Mouse (Mus musculus) left cerebral cortex, postnatal 36 days (tissue): ENCODE results near the gene Sebox. TPM values are rescaled to one million over a fixed set of nuclear protein-coding genes. Genes with fewer than 3 reads are reported as not detected.

ENCODE experiments used
- DNase-seq, 2 experiments: peaks; one replicate each; pipeline ENCODE4 v3.0.0; 2021 to 2022; ENCODE audit warnings: low spot score in 2 of 2, mixed read lengths in 1 of 2
- intact Hi-C: fragments of 180-260 bp; cut with DNase I; formaldehyde crosslinking; loops from one replicate; pipeline ENCODE4 v1.15.1; 2025
- total RNA-seq, 2 experiments: library from RNA; stranded (reverse); gene quantifications; 2 replicates each; pipeline ENCODE4 v1.2.3; 2021

Gene Sebox
- total RNA-seq, 2 experiments from 2014 or later = 0.50 to 2.1 TPM

DNA sequence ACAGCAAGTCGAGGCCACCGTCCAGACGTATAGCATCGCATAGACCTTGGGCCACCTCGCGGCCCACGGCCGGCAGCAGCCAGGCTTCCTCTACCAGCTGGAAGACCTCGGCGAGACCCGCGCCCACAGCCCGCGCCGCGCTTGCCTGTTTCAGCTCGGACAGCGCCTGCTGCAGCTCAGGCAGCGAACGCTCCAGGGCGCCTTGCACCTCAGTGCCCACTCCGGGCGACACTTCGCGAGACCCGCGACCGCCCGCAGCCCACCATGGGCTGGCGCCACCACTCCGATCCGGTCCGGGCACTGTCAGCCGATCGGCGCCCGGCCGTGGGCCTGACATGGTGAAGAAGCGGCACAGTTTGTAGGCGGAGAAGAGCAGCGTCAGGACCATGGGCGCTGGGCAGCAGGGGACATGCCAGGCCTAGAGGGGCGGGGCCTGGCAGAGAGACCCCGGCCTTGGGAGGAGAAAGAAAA is 6.1 kb upstream of the Sebox start:
- intact Hi-C loops = no loop called here
- DNase-seq = peak; percentile 67 to 70

DNA sequence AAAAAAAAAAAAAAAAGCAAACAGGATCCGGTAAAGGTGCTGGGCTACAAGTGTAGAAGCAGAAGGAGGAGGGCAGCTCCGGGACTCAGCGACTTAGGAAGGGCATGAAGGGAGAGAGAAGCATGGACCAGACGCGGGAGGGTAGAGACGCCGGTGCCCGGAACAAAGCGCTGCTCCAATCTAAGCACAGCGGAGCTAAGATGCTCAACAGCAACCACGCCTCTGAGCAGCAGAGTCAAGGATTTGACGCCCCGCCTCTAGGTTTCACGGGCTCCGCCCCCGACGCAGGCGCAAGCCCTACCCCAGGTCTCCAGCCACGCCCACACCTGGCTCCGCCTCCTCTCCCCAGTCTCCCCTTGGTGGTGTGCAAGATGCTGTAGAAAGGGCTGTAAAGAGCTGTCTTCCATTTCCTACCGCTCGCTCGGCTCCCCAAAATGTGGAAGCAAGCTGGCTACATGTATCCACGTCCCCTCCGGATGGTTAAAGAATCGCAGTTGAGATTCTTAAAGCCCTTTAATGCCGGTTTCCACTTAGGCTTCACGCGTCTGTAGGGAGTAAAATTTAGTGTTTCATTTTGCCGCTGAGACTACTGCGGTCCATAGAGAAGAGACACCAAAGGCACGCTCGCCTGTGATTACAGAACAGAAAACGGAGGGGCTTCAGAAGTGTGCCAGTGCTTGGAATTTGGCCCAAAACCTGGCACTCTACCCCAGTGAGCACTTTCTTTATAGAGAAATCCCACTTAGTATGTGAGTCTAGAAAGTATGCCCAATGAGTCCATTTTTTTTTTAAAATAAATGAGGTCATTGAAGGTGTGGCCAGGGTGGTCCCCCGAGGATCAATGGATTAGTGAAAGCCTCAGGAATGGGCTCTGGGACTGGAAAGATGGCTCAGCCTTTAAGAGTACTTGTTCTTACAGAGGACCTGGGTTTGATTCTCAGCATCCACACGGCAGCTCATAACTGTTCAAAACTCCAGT is 5.4 kb upstream of the Sebox start, which contains the start of gene Sarm1:
Sarm1 (minus strand) TSS at position 211 of the 979 bp plus-strand sequence.
- DNase-seq = peak; percentile 92 to 94
- intact Hi-C loops = no loop called here

DNA sequence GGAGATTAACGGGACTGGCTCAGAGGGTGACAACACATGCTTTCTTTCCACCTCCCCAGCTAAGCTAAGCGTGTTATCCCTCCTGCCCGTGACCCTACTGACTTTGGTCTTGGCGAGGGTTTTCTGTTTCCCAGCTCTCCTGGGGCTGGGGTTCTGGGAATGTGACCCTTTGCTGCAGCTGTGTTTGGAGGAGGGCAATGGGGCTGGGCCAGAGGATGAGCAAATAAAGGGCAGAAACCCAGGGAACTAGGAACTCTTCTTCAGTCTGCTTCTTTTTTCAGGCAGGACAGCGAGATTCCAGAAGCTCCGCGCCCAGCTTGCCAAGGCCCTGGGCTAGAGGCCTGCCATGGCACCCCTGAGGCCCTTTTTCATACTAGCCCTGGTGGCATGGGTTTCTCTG is 4.2 kb upstream of the Sebox start, which contains the start of gene Vtn:
Vtn (plus strand) TSS at position 88 of the 400 bp plus-strand sequence.
- no peak for DNase-seq
- intact Hi-C loops = no loop called here

DNA sequence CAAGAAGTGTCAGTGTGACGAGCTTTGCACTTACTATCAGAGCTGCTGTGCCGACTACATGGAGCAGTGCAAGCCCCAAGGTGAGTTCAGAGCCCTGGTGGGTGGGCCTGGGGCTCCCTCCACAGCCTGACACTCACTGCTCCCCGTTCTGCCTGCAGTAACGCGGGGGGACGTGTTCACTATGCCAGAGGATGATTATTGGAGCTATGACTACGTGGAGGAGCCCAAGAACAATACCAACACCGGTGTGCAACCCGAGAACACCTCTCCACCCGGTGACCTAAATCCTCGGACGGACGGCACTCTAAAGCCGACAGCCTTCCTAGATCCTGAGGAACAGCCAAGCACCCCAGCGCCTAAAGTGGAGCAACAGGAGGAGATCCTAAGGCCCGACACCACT is 3.7 kb upstream of the Sebox start:
- intact Hi-C loops = no loop called here
- DNase-seq = no peak

DNA sequence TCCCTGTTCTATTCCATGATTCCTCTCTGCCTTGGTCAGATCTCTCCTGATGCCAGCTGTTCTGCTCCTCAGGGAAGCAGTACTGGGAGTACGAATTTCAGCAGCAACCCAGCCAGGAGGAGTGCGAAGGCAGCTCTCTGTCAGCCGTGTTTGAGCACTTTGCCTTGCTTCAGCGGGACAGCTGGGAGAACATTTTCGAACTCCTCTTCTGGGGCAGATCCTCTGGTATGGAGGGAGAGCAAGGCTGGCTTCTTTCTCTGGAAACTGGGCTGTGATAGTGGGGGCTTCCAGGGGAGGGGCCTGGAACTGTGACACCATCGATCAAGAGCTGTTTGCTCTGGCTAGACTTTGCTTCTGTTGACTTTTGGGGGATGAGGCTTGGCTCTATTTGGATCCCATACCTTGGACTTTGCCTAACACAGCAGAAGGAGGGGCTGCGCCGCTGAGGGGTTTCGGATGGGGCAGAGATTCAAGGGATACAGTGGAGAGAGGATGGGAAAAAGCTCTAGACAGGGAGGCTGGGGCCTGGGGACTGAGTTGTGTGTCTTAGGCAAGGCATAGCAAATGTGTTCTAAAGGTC is 2.5 kb upstream of the Sebox start:
- DNase-seq = no peak
- intact Hi-C loops = no loop called here

DNA sequence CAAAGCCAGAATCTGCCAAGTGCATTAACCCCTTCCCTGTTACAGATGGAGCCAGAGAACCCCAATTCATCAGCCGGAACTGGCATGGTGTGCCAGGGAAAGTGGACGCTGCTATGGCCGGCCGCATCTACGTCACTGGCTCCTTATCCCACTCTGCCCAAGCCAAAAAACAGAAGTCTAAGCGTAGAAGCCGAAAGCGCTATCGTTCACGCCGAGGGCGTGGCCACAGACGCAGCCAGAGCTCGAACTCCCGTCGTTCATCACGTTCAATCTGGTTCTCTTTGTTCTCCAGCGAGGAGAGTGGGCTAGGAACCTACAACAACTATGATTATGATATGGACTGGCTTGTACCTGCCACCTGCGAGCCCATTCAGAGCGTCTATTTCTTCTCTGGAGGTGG is 1.7 kb upstream of the Sebox start:
- intact Hi-C loops = no loop called here
- DNase-seq = no peak

DNA sequence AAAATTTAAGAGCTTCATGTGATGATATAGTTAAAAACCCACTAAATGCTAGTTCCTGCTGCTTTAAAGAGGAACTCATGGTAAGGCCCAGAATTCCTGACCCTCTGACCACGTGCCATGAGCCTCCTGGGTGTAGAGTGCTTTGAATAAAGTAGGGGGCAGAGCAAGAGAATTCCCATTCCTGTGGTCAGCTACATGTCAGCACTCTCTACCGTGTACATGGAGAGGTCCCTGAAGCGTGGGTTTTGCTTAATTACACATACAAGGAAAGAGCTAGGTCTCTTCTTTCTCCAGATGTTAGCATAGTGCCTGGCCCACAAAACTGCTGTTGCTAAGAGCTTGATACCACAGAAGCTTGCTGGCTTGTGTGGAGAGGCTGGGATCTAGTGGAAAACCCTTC is 2.2 kb downstream of the Sebox start:
- intact Hi-C loops = no loop called here

DNA sequence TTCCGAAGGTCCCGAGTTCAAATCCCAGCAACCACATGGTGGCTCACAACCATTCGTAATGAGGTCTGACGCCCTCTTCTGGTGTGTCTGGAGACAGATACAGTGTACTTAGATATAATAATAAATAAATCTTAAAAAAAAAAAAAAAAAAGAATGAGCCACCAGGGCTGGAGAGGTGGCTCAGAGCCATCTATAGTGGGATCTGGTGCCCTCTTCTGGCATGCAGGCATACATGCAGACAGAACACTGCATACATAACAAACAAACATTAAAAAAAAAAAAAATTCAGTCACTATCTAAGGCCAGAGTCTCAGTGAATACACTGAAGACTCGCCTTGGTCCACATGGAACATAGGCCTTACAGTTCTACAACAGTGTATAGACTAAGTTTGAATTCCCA is 5.9 kb downstream of the Sebox start:
- intact Hi-C loops = no loop called here
- DNase-seq = no peak

More for the DNA sequence above, 2.2 kb downstream of the Sebox start:
- DNase-seq = no peak

DNA sequence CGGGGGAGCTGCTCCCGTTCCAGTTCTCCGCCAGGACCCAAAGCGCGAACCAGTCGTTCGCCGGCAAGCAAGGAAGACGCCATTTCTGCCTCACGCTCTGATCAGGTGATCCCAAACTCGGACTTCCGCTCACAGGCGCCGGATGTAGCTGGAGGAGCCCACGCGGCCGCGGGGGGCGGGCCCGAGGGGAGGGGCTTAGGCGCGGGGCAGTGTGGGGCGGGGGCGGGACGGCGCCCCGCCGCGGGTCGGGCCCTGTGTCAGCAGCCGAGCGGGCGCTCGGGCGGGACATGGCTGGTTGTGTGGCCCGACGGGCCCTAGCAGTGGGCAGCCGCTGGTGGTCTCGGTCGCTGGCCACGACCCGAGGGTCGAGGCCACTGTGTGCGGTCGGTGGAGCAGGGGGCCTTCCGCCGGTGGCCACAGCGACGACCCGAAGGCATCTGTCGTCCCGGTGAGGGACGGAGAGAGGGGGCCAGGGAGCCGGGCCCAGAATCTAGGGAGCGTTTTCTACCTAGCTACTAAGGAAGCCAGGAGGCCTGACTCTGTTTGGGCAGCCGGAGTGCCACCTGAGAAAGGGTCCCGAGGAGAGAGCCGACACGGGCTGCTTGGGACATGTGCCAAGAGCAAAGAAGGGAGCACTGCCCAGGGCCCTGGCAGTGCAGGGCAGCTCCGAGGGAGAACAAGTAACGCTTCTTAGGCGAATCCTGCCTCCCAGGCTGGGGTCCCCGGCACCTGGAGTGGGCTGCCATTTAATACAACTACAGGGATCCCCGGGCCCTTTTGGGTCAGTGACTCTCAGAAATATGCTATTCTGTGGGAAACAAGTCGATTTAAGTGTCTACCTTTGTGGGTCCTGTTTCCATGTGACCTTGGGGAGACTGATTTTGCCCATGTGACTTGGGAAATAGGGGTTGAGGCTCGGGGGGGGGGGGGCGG is 9.0 kb downstream of the Sebox start, which contains the start of the genes Tmem199 and Poldip2:
Tmem199 (minus strand) TSS at position 148 of the 933 bp plus-strand sequence.
Poldip2 (plus strand) TSS at position 169 of the 933 bp plus-strand sequence.
- DNase-seq = peak; percentile 88
- intact Hi-C loops = loop anchor here (2.0 kb wide), 1 partner anchor 25 kb away; the partner anchor contains the start of genes Ift20 and Tnfaip1

DNA sequence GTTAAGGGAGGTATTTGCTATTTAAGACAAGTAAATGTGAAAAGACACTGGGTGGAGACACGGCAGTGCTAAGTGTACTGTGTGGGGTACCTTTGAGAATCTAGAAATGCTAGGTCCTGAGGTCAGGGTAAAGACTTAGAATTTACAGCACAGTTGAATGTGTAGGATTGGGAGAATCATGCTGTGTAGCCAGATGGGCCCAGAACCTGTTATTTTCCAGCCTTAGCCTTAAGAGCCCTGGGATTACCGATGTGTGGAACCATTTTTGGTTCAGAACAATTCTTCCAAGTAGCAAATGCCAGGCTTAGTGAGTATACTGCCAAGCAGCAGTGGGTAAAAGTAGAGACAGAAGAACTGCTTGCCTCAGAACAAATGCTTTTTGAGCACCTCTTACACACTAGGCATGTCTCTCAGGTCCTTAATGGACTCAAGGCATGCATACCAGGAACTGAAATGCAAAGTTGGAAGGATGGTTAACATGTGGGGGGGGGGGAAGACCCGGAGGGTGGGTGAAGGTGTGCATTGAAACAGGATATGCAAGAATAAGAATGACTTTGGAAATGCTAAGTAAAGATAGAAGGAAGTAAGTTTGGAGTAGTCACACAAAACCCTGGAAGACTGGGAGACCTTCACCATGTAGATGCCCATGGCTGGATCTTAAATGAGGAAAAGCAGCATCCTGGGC is 10.0 kb downstream of the Sebox start:
- no peak for DNase-seq
- intact Hi-C loops = loop anchor here (2.0 kb wide), 1 partner anchor 24 kb away; the partner anchor contains the start of genes Ift20 and Tnfaip1

DNA sequence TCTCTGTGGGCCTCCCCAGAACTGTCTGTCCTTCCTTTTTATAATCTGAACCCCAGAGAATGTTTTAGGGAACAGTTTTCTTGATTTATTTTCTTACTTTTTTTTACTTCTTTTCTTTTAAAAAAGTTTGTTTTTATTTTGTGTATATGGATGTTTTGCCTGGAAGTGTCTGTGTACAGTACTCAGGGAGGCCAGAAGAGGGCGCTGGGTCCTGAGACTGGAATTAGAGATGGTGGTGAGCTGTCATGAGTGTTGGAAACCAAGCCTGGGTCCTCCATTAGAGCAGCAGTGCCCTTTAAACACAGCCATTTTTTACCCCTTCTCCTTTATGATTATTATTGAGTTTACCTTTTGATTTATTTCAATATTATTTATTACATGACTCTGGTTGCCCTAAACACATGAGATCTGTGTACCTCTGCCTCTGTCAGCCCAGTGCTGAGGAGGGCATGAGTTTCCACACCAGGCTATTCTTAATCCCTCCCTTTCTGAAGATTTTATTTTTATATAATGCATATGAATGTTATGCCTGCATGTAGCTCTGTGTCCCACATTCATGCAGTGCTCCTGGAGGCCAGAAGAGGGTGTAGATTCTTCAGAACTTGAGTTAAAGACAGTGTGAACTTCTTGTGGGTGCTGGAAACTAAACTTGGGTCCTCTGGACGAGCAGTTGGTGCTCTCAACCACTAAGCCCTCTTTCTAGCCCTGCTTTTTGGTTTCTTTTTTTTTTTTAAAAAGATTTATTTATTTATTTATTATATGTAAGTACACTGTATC is 12.5 kb downstream of the Sebox start:
- no peak for DNase-seq
- intact Hi-C loops = no loop called here

DNA sequence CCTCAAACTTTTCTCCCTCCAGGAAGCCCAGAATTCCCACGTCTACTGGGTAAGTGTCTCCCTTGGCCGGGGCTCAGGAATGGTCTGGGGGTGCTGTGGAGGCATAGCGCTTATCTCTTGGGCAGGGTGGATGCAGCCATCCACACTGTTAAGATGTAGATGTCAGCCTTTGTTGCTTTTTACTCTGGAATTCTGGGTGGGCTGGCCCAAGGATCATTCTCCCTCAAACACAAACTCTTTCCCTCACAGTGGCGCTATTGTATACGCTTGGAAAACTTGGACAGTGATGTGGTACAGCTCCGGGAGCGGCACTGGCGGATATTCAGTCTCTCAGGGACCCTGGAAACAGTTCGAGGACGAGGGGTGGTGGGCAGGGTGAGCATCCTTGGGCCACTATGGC is 15.7 kb downstream of the Sebox start:
- intact Hi-C loops = no loop called here

DNA sequence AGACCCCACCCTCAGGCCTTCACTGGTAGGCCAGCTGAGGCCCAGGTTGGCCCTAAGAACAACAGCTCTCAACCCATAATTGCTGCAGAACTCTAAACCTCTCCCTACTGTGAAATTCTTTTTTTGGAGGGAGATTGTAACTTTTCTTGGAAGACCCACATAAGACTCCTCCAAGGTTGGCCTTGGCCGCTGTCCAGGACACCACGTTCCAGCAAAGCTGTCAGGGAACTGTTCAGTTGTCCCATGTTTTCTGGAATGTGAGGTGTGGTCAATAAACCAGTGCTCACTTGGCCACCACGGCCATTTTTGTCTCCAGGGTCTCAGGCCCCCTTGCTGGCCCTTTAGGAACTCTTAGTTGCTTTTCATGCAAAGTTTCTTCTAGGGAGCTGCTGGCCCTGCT is 18.6 kb downstream of the Sebox start:
- intact Hi-C loops = no loop called here
- DNase-seq = no peak

More for the DNA sequence above, 15.7 kb downstream of the Sebox start:
- no peak for DNase-seq

DNA sequence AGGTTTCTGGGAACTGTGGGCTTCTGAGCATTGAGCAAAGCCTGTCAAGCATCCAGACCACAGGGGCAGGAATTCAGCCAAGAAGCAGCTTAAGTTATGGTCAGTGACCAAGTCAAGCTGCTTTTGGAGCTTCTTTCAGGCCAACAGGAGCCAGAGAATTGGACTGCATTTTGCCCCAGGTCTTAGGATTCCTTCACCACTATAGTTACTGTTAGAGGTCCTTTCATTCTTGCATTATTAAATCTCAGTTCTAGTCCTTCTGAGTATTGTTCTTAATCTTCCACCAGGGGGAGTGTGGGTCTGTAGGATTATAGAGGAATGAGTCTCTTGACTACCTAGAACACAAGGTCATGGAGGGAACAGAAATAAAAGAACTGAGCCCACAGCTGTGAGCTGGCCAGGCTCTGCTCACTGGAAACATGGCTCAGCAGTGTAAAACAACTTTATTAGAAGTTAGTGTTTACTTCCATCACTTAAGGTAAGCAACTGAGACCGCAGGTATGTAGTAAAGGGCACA is 19.3 kb downstream of the Sebox start:
- no peak for DNase-seq
- intact Hi-C loops = no loop called here

DNA sequence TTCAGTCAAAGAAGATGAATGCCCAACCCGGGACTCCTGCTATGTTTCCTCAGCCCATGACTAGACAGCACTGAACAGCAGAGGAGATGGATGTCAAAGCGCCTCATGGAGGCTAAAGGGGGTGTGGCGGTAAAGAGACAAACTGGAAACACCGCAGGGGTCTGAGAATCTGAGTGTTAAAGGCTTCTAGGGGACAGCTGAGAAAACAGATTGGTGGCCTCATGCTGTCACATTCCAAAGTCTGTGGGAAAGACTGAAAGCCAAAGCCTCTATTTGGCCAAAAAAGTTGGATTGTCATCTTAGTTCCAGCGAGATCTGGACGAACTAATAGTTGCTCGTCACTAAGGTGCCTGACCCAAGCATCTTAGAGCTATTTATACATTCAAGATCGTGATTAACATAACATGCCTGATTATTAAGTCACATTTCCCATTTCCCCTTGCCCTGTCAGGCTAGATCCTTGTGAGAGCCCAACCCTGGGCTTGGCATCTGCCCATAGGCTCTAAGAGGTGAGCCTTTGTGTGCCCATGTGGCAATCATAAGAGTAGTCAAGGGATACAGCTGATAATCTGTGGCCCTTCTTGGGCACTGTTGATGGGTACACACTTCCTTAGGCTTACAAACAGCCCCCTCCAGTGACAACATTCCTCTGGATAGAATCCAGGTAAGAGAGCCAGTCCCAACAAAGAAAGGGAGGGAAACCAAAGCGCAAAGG is 20.2 kb downstream of the Sebox start:
- intact Hi-C loops = no loop called here
- no peak for DNase-seq

DNA sequence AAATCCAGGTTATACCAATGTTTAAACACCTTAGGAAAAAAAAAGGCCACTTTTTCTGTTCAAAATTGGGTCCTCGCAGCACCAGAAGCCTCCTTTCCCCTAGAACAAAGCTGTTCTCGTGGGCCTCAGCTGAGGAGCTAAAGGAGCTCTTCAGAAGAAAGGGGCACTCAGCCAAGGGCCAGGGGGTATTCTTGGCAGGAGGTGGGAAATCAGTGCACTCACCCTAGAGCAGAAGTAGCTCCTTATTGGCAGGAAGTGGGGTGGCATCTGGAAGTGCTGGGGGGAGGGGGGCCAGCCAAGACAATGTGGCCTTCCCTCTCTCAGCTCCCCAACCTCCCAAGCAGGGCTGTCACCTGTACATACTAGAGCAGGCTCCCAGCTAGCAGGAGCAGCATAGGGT is 21.6 kb downstream of the Sebox start:
- no peak for DNase-seq

DNA sequence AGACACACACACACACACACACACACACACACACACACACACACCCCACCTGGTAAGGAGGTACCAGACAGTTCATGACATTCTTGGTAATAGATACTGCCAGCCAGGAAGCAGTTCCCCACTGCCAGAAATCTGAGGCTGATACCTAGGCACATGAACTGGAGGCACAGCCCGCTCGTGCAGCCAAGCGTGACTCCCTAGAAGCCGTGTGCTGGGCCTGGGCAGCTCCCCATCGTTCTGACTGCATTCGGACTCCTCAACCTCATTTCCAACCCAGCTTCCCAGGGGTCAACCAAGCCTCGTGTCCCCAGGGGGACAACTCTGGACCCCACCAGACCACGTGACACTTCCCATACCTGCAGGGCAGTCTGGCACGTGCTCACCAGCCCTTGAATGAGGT is 25.5 kb downstream of the Sebox start:
- no peak for DNase-seq
- intact Hi-C loops = no loop called here

More for the DNA sequence above, 21.6 kb downstream of the Sebox start:
- intact Hi-C loops = no loop called here
